Mouse (Mus musculus) adrenal gland, adult 18-20 months (tissue): ENCODE data around the gene Rabl2. TPM values are rescaled to one million over a fixed set of nuclear protein-coding genes. Genes with fewer than 3 reads are reported as not detected.

Source experiments
- DNase-seq, 2 experiments: peaks; one replicate each; pipeline ENCODE4 v3.0.0; 2021 to 2022; ENCODE audit warnings: low spot score in 2 of 2
- total RNA-seq, 2 experiments: library from RNA; stranded (reverse); gene quantifications; 1 replicate in 1 of 2; 2 replicates in 1 of 2; pipeline ENCODE4 v1.2.3; 2021

Gene Rabl2
- total RNA-seq, 2 experiments from 2014 or later, result 9.2 to 9.9 TPM

GRCm38 (mm10) chr15:89555591-89555990 is 36.1 kb downstream of the Rabl2 start:
- DNase-seq, result no peak

GRCm38 (mm10) chr15:89551733-89552132 is 40.0 kb downstream of the Rabl2 start:
- no peak for DNase-seq

GRCm38 (mm10) chr15:89550506-89550905 is 41.2 kb downstream of the Rabl2 start:
- no peak for DNase-seq

GRCm38 (mm10) chr15:89548837-89549236 is 42.9 kb downstream of the Rabl2 start:
- no peak for DNase-seq

DNA sequence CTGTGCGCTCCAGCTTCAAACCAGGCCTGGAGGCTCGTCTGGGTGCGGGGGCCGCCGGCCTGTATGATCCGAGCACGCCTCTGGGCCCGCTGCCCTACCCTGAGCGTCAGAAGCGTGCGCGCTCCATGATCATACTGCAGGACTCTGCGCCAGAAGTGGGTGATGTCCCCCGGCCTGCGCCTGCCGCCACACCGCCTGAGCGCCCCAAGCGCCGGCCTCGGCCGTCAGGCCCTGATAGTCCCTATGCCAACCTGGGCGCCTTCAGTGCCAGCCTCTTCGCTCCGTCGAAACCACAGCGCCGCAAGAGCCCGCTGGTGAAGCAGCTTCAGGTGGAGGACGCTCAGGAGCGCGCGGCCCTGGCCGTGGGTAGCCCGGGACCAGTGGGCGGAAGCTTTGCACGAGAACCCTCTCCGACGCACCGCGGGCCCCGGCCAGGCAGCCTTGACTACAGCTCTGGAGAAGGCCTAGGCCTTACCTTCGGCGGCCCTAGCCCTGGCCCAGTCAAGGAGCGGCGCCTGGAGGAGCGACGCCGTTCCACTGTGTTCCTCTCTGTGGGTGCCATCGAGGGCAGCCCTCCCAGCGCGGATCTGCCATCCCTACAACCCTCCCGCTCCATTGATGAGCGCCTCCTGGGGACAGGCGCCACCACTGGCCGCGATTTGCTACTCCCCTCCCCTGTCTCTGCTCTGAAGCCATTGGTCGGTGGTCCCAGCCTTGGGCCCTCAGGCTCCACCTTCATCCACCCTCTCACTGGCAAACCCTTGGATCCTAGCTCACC is 43.7 kb downstream of the Rabl2 start:
- no peak for DNase-seq

- DNase-seq, result no peak
Measured at GRCm38 (mm10) chr15:89547321-89547720, 44.4 kb downstream of the Rabl2 start.

DNA sequence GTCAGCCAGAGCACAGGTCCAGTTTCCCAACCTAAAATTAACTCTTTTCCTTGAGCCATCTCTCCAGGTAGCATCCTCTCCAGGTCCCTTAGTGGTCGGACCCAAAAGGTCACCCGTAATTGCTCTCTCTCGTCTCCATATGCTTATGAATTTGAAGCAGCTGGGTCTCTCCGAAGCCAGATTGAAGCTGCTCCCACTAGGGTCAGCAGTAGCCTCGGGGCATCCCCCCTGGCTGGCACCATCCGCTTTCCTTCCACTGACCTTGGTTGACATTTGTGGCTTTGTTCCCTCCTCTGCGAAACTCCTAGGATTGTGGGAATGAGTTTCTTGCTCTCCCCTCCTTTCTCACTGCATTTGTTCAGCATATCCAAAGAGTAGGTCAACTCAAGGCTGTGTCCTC is 47.6 kb downstream of the Rabl2 start:
- no peak for DNase-seq

GRCm38 (mm10) chr15:89533843-89534207 is 57.9 kb downstream of the Rabl2 start:
- DNase-seq, result no peak

- DNase-seq, result no peak
Measured at GRCm38 (mm10) chr15:89532924-89533842, 58.5 kb downstream of the Rabl2 start.

Other genes with a start within 250 kb of the Rabl2 start
- gene Lmf2, start 236.3 kb downstream of the Rabl2 start, total RNA-seq, result 10 to 100 TPM; 34.4 to 40.0 TPM
- gene Ncaph2, start 236.2 kb downstream of the Rabl2 start, total RNA-seq, result 10 to 100 TPM; 67.7 to 69.6 TPM
- 10 to 100 TPM; 31.9 to 33.3 TPM for gene Sco2, start 218.1 kb downstream of the Rabl2 start, total RNA-seq
- under 1 TPM; 0.33 to 0.38 TPM for gene Tymp, start 214.9 kb downstream of the Rabl2 start, total RNA-seq
- under 1 TPM; 0.58 to 0.73 TPM for gene Odf3b, start 212.6 kb downstream of the Rabl2 start, total RNA-seq
- gene Klhdc7b, start 207.0 kb downstream of the Rabl2 start, total RNA-seq, result not detected
- gene Syce3, start 181.4 kb downstream of the Rabl2 start, total RNA-seq, result not detected
- 100 to 1,000 TPM; 115 to 251 TPM for gene Cpt1b, start 166.1 kb downstream of the Rabl2 start, total RNA-seq
- gene C730034F03Rik, start 162.3 kb downstream of the Rabl2 start, total RNA-seq, result 1 to 10 TPM; 1.0 to 1.6 TPM
- gene Gm44502, start 162.2 kb downstream of the Rabl2 start, total RNA-seq, result 1 to 10 TPM; 1.5 to 2.7 TPM
- gene Chkb, start 162.0 kb downstream of the Rabl2 start, total RNA-seq, result 10 to 100 TPM; 60.5 to 88.0 TPM
- 10 to 100 TPM in 1 of 2 experiments, 1 to 10 TPM in 1; 8.1 to 10.9 TPM for gene Mapk8ip2, start 138.0 kb downstream of the Rabl2 start, total RNA-seq
- gene Arsa, start 114.5 kb downstream of the Rabl2 start, total RNA-seq, result 10 to 100 TPM; 18.2 to 26.5 TPM
- 10 to 100 TPM; 28.8 to 32.5 TPM for gene Shank3, start 92.3 kb downstream of the Rabl2 start, total RNA-seq
- not detected for gene Acr, start 23.6 kb downstream of the Rabl2 start, total RNA-seq
- under 1 TPM in 1 of 2 experiments, not detected in 1; 0.36 TPM for gene Syt10, start 249.9 kb upstream of the Rabl2 start, total RNA-seq